Mouse (Mus musculus): ENCODE data around the gene Rad51b.
"Not testable (repeated sequence)": the region's sequence is repeated elsewhere in the genome, so short reads cannot be mapped to it uniquely, and the experiment has no call there.

Rad51b gene

DNA sequence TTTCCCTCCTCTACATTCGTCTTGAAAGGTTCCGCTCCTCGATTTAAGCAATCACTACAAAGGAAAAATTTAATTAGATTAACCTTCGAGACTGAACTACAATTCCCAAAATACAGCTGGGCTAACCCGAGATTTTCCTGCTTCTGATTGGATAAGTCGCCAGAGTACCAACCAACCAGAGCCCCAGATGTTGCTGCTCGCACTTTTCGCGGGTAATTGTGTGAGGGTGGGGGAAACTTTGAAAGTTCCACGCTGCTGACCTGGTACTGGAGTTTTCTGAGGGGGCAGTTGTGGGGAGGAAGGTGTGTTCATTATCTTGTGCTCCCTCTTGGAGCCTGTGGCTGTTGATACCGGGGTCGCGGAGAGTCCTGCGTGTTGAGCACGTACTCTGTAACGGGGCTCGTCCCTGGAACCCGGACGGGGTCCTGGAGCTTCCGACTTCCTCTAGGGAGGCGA, at the start of gene Rad51b:
Gene Rad51b (plus strand): TSS at position 162 of the 456 bp plus-strand sequence.
- peak; percentile 78 to 83 for DNase-seq (ENCODE audit: low spot score in 2 of 2)

- DNase-seq (ENCODE audit: low spot score in 2 of 2): no peak
Measured at GRCm38 (mm10) chr12:79248110-79248509, 49.0 kb upstream of the Rad51b start.

DNA sequence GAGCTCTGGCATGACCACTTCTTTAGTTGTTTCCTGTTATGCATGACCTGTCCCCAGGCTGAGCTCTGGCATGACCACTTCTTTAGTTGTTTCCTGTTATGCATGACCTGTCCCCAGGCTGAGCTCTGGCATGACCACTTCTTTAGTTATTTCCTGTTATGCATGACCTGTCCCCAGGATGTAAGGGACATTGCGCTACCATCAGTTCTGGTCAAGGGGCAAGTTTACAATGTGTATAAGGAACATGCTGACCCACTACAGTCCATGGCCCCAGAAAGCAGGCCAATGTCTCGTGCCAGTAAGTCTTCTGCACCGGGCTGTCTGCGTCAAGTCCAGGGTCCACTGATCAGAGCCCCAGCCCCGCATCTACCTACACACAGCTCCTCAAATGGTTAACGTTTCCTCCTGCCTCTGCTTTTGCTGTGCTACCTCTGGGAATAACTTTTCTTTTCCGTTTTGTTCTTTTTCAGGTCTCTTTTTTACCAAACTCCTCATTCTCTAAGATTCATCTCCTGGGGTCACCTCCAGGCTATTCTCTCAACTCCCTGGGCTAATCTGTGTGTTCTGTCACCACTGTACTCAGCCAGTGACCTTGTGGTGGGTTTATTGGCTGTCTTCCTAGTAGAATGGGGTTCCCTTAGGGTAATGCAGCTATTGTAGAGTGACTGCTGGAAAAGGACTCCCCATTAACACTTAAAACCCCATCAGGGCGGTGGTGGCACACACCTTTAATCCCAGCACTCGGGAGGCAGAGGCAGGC, 43.6 kb upstream of the Rad51b start:
- DNase-seq (ENCODE audit: low spot score in 2 of 2): no peak

DNA sequence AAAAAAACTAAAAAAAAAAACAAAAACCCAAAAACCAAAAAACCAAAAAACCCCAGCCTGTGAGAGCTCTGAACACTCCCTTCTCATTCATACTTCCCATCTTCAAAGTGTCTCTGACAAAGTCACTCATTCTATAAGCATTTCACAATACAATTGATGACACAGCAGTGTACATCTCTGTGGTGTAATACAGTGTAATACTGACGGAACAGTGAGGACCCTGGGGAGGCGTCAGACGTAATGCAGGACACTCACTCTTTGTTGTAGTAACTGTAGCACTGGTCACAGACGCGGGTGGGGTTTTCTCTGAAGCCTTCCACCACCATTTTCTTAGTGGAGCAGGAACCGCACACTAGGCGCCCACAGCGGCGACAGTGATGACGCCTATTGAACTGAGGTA, 42.1 kb upstream of the Rad51b start:
- DNase-seq (ENCODE audit: low spot score in 2 of 2): no peak

DNA sequence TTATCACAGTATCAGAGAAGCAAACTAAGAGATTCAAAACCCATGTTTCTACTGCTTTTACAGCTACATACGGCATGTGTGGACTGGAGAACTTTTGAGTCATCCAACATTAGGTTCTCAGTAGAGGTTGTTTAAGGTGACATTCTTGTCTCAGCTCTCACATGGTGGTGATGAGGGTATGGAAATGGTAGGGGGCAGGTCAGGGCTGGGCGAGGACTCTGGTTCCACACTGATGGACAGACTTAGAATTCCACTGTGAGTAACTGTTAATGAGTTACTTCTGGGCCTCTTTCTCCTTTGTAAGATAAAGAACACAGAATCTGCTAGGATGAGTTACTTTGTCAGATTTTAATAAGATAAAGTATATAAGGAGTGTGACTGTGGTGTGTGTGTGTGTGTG, 36.9 kb upstream of the Rad51b start:
- DNase-seq (ENCODE audit: low spot score in 2 of 2): no peak

DNA sequence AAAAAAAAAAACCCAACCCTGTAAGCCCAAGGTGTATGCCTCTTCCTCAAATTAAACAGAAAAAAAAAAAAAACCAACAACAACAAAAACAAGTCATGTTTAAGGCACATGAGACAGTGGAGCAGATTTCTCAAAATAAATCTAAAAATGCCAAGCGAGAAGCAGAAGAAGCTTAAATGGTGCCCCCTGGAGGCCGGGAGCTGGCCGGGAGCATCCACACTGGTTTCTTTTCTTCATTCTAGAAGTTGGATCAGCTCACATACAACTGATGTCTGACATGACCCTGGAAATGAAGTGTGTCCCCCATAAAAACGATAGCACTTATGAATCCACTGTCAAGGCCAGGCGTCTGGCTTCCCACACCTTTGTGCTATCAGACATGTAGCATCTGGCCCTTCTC, 36.0 kb upstream of the Rad51b start:
- DNase-seq (ENCODE audit: low spot score in 2 of 2): no peak

DNA sequence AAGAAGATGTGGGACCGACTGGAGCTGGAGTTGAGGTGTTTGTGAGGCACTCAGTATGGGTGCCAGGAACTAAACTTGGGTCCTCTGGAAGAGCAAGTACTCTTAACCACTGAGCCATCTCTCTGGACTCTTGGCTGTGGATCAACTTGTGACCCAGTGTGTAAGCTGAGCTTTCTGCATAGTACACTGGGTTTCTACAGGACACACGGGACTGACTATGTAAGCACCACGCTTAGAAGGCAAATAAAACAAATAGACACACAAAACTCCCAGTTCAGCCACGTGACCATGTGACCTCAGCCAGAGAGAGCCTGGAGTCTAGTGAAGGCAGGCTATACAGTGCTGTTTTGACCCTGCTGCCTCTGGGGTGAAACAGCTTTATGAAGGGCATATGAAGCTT, 24.5 kb upstream of the Rad51b start:
- no peak for DNase-seq (ENCODE audit: low spot score in 2 of 2)

DNA sequence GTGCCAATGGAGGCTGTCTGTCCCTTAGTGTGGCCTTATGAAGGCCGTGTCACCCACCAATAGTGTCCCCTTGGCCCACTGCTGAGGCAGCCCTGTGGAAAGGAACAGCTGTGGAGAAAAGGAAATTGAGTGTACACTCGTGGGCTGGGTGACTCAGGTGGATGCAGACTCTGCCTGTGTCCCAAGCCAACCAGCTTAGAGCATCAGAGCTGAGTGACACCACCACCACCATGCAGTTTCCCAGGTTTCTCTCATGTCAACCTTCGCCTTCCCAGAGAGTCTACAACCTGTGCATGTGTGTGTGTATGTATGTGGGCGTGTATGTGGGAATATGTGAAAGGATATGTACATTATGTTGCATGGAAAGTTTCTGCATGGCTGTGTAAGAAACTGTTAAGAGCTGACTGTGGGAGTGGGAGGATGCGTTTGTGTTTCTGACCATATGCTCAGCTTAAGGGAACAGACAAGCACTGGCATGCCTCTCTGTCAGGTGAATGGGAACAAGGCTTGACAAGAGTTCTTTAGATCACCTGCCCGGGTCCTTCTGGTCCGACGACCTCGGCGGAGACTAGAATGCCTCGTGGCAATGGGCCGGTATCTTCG, 17.5 kb upstream of the Rad51b start:
- DNase-seq (ENCODE audit: low spot score in 2 of 2): no peak

GRCm38 (mm10) chr12:79282595-79282994, 14.5 kb upstream of the Rad51b start:
- DNase-seq (ENCODE audit: low spot score in 2 of 2): no peak

DNA sequence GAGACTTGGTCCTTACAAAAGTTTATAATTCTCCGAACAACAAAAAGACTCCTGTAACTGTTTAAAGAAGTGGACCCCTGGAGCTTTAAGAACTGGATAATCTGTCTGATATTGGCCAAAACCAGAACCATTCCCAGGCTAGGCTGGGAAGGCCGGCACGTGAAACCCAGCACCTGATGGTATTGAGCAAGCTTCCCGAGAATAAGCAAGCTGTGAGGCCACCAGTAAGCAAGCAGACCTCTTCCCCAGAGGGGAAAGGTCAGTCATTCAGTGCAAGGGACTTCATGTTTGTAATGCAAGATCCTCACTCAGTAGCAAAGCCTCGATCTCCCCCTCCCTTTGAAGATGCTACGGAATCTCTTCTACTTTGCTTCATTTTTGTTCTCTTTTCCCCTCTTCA, 4.2 kb upstream of the Rad51b start:
- DNase-seq (ENCODE audit: low spot score in 2 of 2): no peak

- peak; percentile 89 to 93 for DNase-seq (ENCODE audit: low spot score in 2 of 2)
Measured at GRCm38 (mm10) chr12:79296126-79296816, 811 bp upstream of the Rad51b start, which contains the start of gene Zfyve26. Gene Zfyve26, minus strand, starts transcription at chr12:79296304.

DNA sequence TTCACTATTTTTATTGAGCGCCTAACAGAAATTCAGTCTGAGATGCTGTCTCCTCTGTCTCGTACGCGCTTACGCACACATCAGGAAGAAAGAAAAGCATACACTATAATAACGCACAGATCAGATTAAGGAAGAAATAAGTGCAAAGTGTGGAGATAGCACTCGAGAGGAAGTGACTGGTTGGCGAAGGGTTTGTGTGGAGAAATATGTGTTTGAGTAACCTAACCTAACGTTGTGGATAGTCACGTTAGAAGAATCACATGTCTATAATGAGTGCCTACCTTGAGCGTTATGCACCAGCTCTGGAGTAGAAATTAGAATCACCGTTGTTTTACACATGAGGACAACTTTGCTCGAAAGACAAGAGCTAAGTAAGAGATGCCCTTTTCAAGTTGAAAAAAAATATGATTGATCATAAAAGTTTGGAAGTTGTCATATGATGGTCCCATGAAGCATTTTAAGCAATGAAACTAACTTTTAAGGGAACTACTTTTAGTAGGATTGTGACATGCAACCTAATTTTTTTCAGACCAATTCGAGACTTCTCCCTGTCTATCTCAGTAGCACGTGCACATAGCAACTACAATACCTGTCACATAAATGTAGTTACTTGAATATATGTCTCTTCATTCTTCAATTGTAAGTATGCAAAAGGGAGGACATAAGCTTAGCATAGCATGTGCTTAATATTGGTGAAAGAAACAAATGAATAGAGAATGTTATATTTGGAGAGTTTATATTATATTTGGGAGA, 978 bp downstream of the Rad51b start:
- no peak for DNase-seq (ENCODE audit: low spot score in 2 of 2)

DNA sequence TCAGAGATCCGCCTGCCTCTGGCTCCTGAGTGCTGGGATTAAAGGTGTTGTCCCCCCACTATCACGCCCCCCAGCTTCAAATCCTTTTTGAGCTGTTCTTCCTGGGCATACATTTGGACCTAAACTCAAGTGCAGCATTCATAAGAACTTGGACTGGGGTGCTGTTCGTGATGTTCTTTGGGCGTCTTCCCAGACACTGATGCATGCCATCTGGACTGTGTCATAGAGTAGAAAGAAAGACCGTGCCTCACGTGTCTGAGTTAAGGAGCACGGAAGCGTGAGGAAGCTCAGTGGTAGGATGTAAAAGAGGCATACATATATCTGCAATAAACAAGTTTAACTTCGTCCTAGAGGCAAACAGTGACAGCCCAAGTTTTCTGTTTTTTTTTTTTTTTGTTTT, 4.7 kb downstream of the Rad51b start:
- no peak for DNase-seq (ENCODE audit: low spot score in 2 of 2)

- DNase-seq (ENCODE audit: low spot score in 2 of 2): no peak
Measured at GRCm38 (mm10) chr12:79305131-79305530, 8.0 kb downstream of the Rad51b start.

DNA sequence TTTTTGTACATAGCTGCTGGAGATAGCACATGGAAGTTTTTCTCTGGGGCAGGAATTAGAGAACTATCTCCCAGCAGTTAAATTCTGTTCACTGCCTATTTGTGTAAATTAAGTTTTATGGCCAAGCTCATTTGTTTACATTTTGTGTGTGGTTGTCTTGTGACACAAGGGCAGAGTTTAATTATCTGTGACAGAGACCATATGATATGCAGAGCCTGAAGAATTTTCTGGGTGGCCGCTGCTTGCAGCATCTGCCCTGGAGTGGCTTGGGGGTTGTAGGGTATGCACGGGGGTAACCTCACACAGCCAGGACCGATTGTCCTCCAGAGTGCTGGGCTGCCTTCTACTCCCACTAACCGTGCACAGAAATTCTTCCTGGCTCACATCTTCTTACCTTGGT, 8.9 kb downstream of the Rad51b start:
- DNase-seq (ENCODE audit: low spot score in 2 of 2): no peak

DNA sequence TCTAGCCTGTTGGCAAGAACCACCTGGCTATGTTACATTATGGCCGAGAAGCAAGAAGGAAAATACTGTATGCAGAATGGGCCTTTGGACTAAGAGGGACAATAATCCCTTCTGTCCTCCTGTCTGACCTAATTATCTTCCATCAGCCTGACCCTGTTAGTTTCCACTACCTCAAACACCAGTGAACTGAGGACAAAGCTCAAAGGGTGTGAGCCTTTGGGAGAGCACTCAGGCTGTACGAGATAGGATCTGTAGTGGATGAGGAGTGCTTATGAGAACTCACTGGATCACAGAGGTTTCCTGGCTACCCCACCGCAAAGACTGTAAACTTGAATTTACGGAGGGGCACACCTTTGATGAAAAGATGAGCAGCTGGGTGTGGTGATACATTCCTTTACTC, 16.6 kb downstream of the Rad51b start:
- no peak for DNase-seq (ENCODE audit: low spot score in 2 of 2)

GRCm38 (mm10) chr12:79317339-79317738, 20.3 kb downstream of the Rad51b start:
- DNase-seq (ENCODE audit: low spot score in 2 of 2): no peak

DNA sequence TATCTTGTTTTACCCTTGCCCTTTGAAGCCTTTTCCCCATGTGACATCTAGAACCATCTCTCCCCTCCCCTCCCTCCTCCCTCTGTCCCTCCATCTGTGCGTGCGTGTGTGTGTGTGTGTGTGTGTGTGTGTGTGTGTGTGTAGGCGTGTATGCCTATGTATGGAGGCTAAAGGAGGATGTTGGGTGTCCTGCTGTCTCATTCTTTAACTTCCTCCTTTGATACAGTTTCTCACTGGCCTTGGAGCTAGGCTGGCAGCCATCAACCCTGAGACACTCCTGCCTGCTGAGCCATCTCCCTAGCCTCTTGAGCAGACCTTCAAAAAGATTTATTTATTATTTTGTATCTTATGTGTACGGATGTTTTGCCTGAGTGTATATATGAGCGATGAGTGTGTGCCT, 23.8 kb downstream of the Rad51b start:
- DNase-seq (ENCODE audit: low spot score in 2 of 2): no peak

- DNase-seq (ENCODE audit: low spot score in 2 of 2): not testable (repeated sequence)
Measured at GRCm38 (mm10) chr12:79322539-79322938, 25.5 kb downstream of the Rad51b start.

- DNase-seq (ENCODE audit: low spot score in 2 of 2): no peak
Measured at GRCm38 (mm10) chr12:79326236-79326635, 29.2 kb downstream of the Rad51b start.

DNA sequence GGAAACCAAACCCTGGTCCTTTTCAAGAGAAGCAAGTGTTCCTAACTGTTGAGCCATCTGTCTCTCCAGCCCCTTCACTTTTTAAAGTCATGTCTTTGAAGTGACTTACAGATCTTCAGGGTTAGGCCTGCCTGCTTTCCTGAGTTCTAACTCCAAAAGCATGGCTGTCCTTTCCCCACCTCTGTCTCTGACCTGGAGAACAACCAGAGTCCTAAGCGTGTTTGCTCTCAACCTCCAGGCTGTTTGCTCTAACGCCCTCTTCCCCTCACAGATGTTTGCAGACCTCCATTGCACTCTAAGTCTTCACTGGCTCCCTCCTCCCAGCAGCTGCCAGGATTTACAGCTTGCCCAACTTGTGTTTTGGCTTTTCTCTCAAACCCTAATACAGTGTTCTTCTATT, 29.7 kb downstream of the Rad51b start:
- no peak for DNase-seq (ENCODE audit: low spot score in 2 of 2)

GRCm38 (mm10) chr12:79327868-79328267, 30.8 kb downstream of the Rad51b start:
- DNase-seq (ENCODE audit: low spot score in 2 of 2): no peak
